Mouse (Mus musculus) neural tube, embryonic 11.5 days (tissue): ENCODE measurements around the gene Dock4. TPM values are rescaled to one million over a fixed set of nuclear protein-coding genes. Genes with fewer than 3 reads are reported as not detected.

ENCODE experiments used
- ATAC-seq: fragments of 200-750 bp; cut with Nextera tagmentation; 2 replicates; pipeline ENCODE4 v1.8.0; 2017; ENCODE audit warnings: moderate number of reproducible peaks, mild to moderate bottlenecking, moderate TSS enrichment, moderate library complexity; ENCODE audit not compliant: insufficient read depth, low FRiP score, low TSS enrichment
- DNase-seq: peaks from one replicate; pipeline ENCODE4 v3.0.0-alpha.2; 2015; ENCODE audit warnings: low spot score
- H3K27ac ChIP-seq: fragments of 300-500 bp; sonication (generic); 2 replicates; pipeline ENCODE4 v1.5.1; 2014; ENCODE audit warnings: low read depth, mild to moderate bottlenecking, low read length
- H3K27me3 ChIP-seq: fragments of 300-500 bp; sonication (generic); 2 replicates; pipeline ENCODE4 v1.6.1; 2014; ENCODE audit warnings: mild to moderate bottlenecking, low read length, mixed read lengths; ENCODE audit not compliant: control insufficient read depth, insufficient read depth
- H3K36me3 ChIP-seq: fragments of 300-500 bp; sonication (generic); 2 replicates; pipeline ENCODE4 v1.6.1; 2014; ENCODE audit warnings: mild to moderate bottlenecking, low read length, moderate library complexity, mixed read lengths; ENCODE audit not compliant: control insufficient read depth, insufficient read depth
- H3K4me1 ChIP-seq: fragments of 300-500 bp; sonication (generic); 2 replicates; pipeline ENCODE4 v1.6.1; 2014; ENCODE audit warnings: low read length, mixed read lengths; ENCODE audit not compliant: control insufficient read depth, insufficient read depth
- H3K4me2 ChIP-seq: fragments of 300-500 bp; sonication (generic); 2 replicates; pipeline ENCODE4 v1.6.1; 2014; ENCODE audit warnings: low read depth, mild to moderate bottlenecking, moderate library complexity
- H3K4me3 ChIP-seq: fragments of 300-500 bp; sonication (generic); 2 replicates; pipeline ENCODE4 v1.5.1; 2014; ENCODE audit warnings: low read depth, low read length
- H3K9ac ChIP-seq: fragments of 300-500 bp; sonication (generic); 2 replicates; pipeline ENCODE4 v1.6.1; 2014; ENCODE audit warnings: mild to moderate bottlenecking, low read length
- H3K9me3 ChIP-seq: fragments of 300-500 bp; sonication (generic); 2 replicates; pipeline ENCODE4 v1.6.1; 2016; ENCODE audit warnings: low read length; ENCODE audit not compliant: control insufficient read depth
- WGBS: fragments of 180-500 bp; shearing (Covaris S2); extraction: QIAGEN DNeasy Blood & Tissue Kit; methylation state at CpG from one replicate; pipeline ENCODE4 v1.1.7; 2014; 5-methylcytosine and 5-hydroxymethylcytosine counted together
- polyA plus RNA-seq: library from polyadenylated mRNA; unstranded; fragments of >200 nt; fragmentation: Nextera tagmentation; extraction: Ambion mirVana; gene quantifications from 2 replicates; pipeline ENCODE4 v1.2.1, GENCODE M21; 2014

The Dock4 gene
- polyA plus RNA-seq, 1 experiment from 2014 or later: 19.6 TPM

- DNase-seq (no peak), ATAC-seq (no peak)
- Histone ChIP-seq H3K27ac (no peak overlapping the region), H3K4me3 (no peak overlapping the region), H3K27me3 (no peaks in the 10 kb centered on the region), H3K4me2 (no peak overlapping the region), H3K4me1 (no peaks in the 10 kb centered on the region), H3K9me3 (no peaks in the 10 kb centered on the region), H3K9ac (no peak overlapping the region), H3K36me3 (no peaks in the 10 kb centered on the region)
- WGBS: 87% methylated on average over 2 of the region's 2 CpGs
Observed at GRCm38 (mm10) chr12:40637427-40637826, 191.7 kb downstream of the Dock4 start.

DNA sequence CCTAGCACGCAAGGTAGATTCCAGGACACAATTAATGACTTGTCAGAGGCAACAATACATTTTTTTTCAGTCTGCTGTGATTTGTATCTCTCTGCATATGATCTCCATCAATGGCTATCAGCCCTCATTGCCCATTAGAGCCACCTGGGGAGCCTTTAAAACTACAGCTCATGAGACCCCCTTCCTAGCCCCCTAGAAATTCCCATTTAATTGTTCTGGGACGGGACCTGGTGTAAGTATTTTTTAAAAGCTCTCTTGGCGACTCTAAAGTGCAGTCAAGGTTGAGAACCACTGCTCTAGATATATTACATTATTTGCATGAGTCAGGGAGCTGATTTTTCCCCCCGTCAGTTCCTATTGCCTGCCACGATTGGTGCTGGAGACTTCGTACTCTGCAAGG, 200.1 kb downstream of the Dock4 start:
- Histone ChIP-seq H3K9me3 (no peaks in the 10 kb centered on the region), H3K4me2 (no peak overlapping the region), H3K9ac (no peak overlapping the region), H3K36me3 (no peaks in the 10 kb centered on the region), H3K4me3 (no peak overlapping the region), H3K27ac (no peak overlapping the region), H3K4me1 (no peaks in the 10 kb centered on the region), H3K27me3 (no peaks in the 10 kb centered on the region)
- ATAC-seq (no peak), DNase-seq (no peak)
- WGBS: 72% methylated on average over 6 of the region's 6 CpGs

GRCm38 (mm10) chr12:40654312-40654711, 208.6 kb downstream of the Dock4 start:
- no peaks in the 10 kb centered on the region for H3K4me1 ChIP-seq
- H3K9ac ChIP-seq: no peak overlapping the region
- WGBS: 78% methylated on average over 2 of the region's 2 CpGs
- no peaks in the 10 kb centered on the region for H3K36me3 ChIP-seq
- H3K9me3 ChIP-seq: no peaks in the 10 kb centered on the region
- H3K4me2 ChIP-seq: no peak overlapping the region
- H3K4me3 ChIP-seq: no peak overlapping the region
- ATAC-seq (no peak), DNase-seq (no peak)
- H3K27me3 ChIP-seq: no peaks in the 10 kb centered on the region
- no peak overlapping the region for H3K27ac ChIP-seq

DNA sequence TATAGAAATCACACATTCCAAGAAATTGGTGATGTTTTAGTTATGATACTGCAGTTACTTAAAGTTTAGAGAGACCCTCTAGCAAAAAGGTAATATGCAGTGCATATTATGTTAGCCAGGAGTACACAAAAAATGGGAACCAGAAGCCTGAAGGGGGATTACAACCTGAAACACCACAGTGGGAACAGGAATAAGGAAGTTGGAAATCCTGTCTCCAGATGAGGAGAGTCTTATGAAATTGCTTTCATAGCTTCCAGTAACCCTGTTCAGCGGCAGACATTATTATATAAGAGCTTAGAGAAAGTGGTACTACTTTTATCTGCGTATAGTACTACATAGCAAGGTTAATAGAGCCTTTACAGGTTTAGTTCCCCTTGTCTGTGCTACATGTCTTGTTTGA, 210.1 kb downstream of the Dock4 start:
- DNase-seq (no peak), ATAC-seq (no peak)
- Histone ChIP-seq H3K27me3 (no peaks in the 10 kb centered on the region), H3K4me1 (no peaks in the 10 kb centered on the region), H3K4me2 (no peak overlapping the region), H3K4me3 (no peak overlapping the region), H3K36me3 (no peaks in the 10 kb centered on the region), H3K27ac (no peak overlapping the region), H3K9ac (no peak overlapping the region), H3K9me3 (no peaks in the 10 kb centered on the region)
- WGBS: 91% methylated on average over 2 of the region's 2 CpGs

- Histone ChIP-seq H3K27me3 (no peaks in the 10 kb centered on the region), H3K27ac (no peak overlapping the region), H3K9ac (no peak overlapping the region), H3K4me2 (no peak overlapping the region), H3K36me3 (no peaks in the 10 kb centered on the region), H3K9me3 (no peaks in the 10 kb centered on the region), H3K4me3 (no peak overlapping the region), H3K4me1 (no peaks in the 10 kb centered on the region)
- no peak for ATAC-seq
- WGBS: 64% methylated on average over 5 of the region's 5 CpGs
- no peak for DNase-seq
Observed at GRCm38 (mm10) chr12:40656438-40656837, 210.7 kb downstream of the Dock4 start.

- Histone ChIP-seq H3K4me2 (no peak overlapping the region), H3K27me3 (no peaks in the 10 kb centered on the region), H3K4me1 (no peaks in the 10 kb centered on the region), H3K9ac (no peak overlapping the region), H3K27ac (no peak overlapping the region), H3K36me3 (no peaks in the 10 kb centered on the region), H3K4me3 (no peak overlapping the region), H3K9me3 (no peaks in the 10 kb centered on the region)
- WGBS: 71% methylated on average over 4 of the region's 4 CpGs
- ATAC-seq (no peak), DNase-seq (no peak)
Observed at GRCm38 (mm10) chr12:40657229-40657885, 211.6 kb downstream of the Dock4 start.

DNA sequence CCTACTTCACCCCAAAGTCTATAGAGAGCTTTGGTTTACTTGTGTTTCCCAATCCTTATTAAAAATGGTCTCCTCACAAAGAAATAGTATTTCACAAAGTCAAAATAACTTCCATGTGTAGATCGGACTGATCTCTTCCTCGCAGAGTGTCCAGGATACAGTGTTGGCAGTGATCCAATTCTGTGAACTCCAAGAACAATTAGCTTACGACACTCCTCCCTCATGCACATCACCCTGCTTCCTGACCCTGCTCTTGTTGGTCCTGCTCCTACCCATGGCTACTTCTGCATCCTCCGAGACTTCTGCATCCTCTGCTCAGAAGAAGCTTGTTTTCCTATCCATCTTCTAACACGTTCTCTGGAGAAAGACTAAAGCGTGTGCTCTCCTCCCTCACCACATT, 213.9 kb downstream of the Dock4 start:
- Histone ChIP-seq H3K27me3 (no peaks in the 10 kb centered on the region), H3K4me3 (no peak overlapping the region), H3K4me1 (no peaks in the 10 kb centered on the region), H3K36me3 (no peaks in the 10 kb centered on the region), H3K4me2 (no peak overlapping the region), H3K9me3 (no peaks in the 10 kb centered on the region), H3K27ac (no peak overlapping the region), H3K9ac (no peak overlapping the region)
- WGBS: 80% methylated on average over 6 of the region's 6 CpGs
- DNase-seq (no peak), ATAC-seq (no peak)

- Histone ChIP-seq H3K27me3 (no peaks in the 10 kb centered on the region), H3K4me2 (no peak overlapping the region), H3K4me3 (no peak overlapping the region), H3K27ac (no peak overlapping the region), H3K9ac (no peak overlapping the region), H3K36me3 (no peaks in the 10 kb centered on the region), H3K9me3 (no peaks in the 10 kb centered on the region), H3K4me1 (no peaks in the 10 kb centered on the region)
- DNase-seq (no peak), ATAC-seq (no peak)
- 89% methylated on average over 2 of the region's 2 CpGs for WGBS
Observed at GRCm38 (mm10) chr12:40669460-40669859, 223.7 kb downstream of the Dock4 start.

GRCm38 (mm10) chr12:40670766-40671165, 225.0 kb downstream of the Dock4 start:
- Histone ChIP-seq H3K4me3 (no peak overlapping the region), H3K4me1 (no peaks in the 10 kb centered on the region), H3K9ac (no peak overlapping the region), H3K36me3 (no peaks in the 10 kb centered on the region), H3K4me2 (no peak overlapping the region), H3K27me3 (no peaks in the 10 kb centered on the region), H3K9me3 (no peaks in the 10 kb centered on the region), H3K27ac (no peak overlapping the region)
- ATAC-seq (no peak), DNase-seq (no peak)
